Mouse (Mus musculus): ENCODE results near the gene E430018J23Rik. TPM values are rescaled to one million over a fixed set of nuclear protein-coding genes. Genes with fewer than 3 reads are reported as not detected.

Gene E430018J23Rik
- total and polyA plus RNA-seq, 3 experiments = 2.1 to 2.5 TPM; not detected in 1

GRCm38 (mm10) chr7:127402980-127403379, 9.6 kb upstream of the E430018J23Rik start:
- no peaks in the 10 kb centered on the region for H3K27me3 ChIP-seq (ENCODE audit: control insufficient read depth in 1 of 2, insufficient read depth in 2 of 2, low read length in 2 of 2)
- H3K36me3 ChIP-seq (ENCODE audit: control insufficient read depth in 1 of 2, insufficient read depth in 2 of 2, low read length in 2 of 2) = peaks cover 0 to 19% of the 10 kb centered on the region in 2 experiments; a peak in 2 of 4 replicates
- H3K4me1 ChIP-seq (ENCODE audit: control insufficient read depth in 1 of 2, insufficient read depth in 2 of 2, low read length in 2 of 2) = peaks cover 10 to 19% of the 10 kb centered on the region in 2 experiments
- H3K9ac ChIP-seq (ENCODE audit: control insufficient read depth, low read depth, low read length, poor library complexity, severe bottlenecking) = no peak overlapping the region
- no peak overlapping the region for H3K4me3 ChIP-seq (ENCODE audit: control insufficient read depth in 1 of 2, insufficient read depth in 1 of 2, low read depth in 2 of 2, low read length in 2 of 2)
- no peaks in the 10 kb centered on the region; the same call in 1 of the 2 replicates for H3K79me2 ChIP-seq (ENCODE audit: control insufficient read depth, insufficient read depth, low read length, poor library complexity)
- no peak overlapping the region for H3K27ac ChIP-seq (ENCODE audit: control insufficient read depth, low read depth, low read length)
- DNase-seq (ENCODE audit: low read depth, low spot score) = peak; percentile 40
- H3K9me3 ChIP-seq (replicated peaks; ENCODE audit: insufficient read depth, low read length) = no peaks in the 10 kb centered on the region
- TF ChIP-seq MYB (IDR thresholded peaks at IDR 0.05; ENCODE audit: low read depth, low read length) = no peak
- peak; percentile 10; the same call in 1 of the 2 replicates for TF ChIP-seq ZC3H11A (IDR thresholded peaks at IDR 0.05; ENCODE audit: low read depth, low read length)
- TF ChIP-seq BHLHE40 (IDR thresholded peaks at IDR 0.05; ENCODE audit: borderline replicate concordance, low read depth, low read length) = no peak
- no peak for TF ChIP-seq NELFE (IDR thresholded peaks at IDR 0.05; ENCODE audit: low read depth, low read length)
- peak; percentile 59 for TF ChIP-seq SMC3 (IDR thresholded peaks at IDR 0.05; ENCODE audit: low read depth, low read length)
- TF ChIP-seq ELF1 (IDR thresholded peaks at IDR 0.05; ENCODE audit: low read depth, low read length) = no peak
- peak; percentile 41 for TF ChIP-seq RAD21 (IDR thresholded peaks at IDR 0.05; ENCODE audit: low read depth, low read length)
- no peak for TF ChIP-seq USF2 (IDR thresholded peaks at IDR 0.05; ENCODE audit: borderline replicate concordance in 1 of 2, insufficient read depth in 1 of 2, low read depth in 1 of 2, low read length in 2 of 2)
- TF ChIP-seq CTCF (IDR thresholded peaks at IDR 0.05 in 2 of 3, conservative IDR thresholded peaks at IDR 0.05 in 1 of 3; ENCODE audit: control insufficient read depth in 1 of 3, insufficient read depth in 1 of 3, low read depth in 2 of 3, low read length in 3 of 3, poor library complexity in 1 of 3, severe bottlenecking in 1 of 3) = peak; percentile 24 to 51 (median 50)
- TF ChIP-seq POLR2AphosphoS2 (IDR thresholded peaks at IDR 0.05; ENCODE audit: low read length) = no peak
- no peak for TF ChIP-seq POLR2AphosphoS5 (IDR thresholded peaks at IDR 0.05; ENCODE audit: borderline replicate concordance, low read depth, low read length)

GRCm38 (mm10) chr7:127400355-127400754, 6.9 kb upstream of the E430018J23Rik start:
- Histone ChIP-seq H3K4me3 (ENCODE audit: control insufficient read depth in 1 of 2, insufficient read depth in 1 of 2, low read depth in 2 of 2, low read length in 2 of 2) (no peak overlapping the region), H3K36me3 (ENCODE audit: control insufficient read depth in 1 of 2, insufficient read depth in 2 of 2, low read length in 2 of 2) (peaks cover 0 to 14% of the 10 kb centered on the region in 2 experiments; a peak in 2 of 4 replicates), H3K79me2 (ENCODE audit: control insufficient read depth, insufficient read depth, low read length, poor library complexity) (no peaks in the 10 kb centered on the region), H3K27ac (ENCODE audit: control insufficient read depth, low read depth, low read length) (no peak overlapping the region), H3K27me3 (ENCODE audit: control insufficient read depth in 1 of 2, insufficient read depth in 2 of 2, low read length in 2 of 2) (no peaks in the 10 kb centered on the region), H3K9me3 (replicated peaks; ENCODE audit: insufficient read depth, low read length) (no peaks in the 10 kb centered on the region), H3K4me1 (ENCODE audit: control insufficient read depth in 1 of 2, insufficient read depth in 2 of 2, low read length in 2 of 2) (peaks cover 7 to 9% of the 10 kb centered on the region in 2 experiments), H3K9ac (ENCODE audit: control insufficient read depth, low read depth, low read length, poor library complexity, severe bottlenecking) (no peak overlapping the region)
- TF ChIP-seq USF1 (IDR thresholded peaks at IDR 0.05; ENCODE audit: low read depth, low read length) (no peak), TBP (IDR thresholded peaks at IDR 0.05; ENCODE audit: low read depth, low read length) (no peak), RCOR1 (IDR thresholded peaks at IDR 0.05; ENCODE audit: low read depth, low read length) (0 out of 2 replicates have a peak, but pooled peaks have one; percentile 22), ELF1 (IDR thresholded peaks at IDR 0.05; ENCODE audit: low read depth, low read length) (no peak), BHLHE40 (IDR thresholded peaks at IDR 0.05; ENCODE audit: borderline replicate concordance, low read depth, low read length) (no peak), CTCF (IDR thresholded peaks at IDR 0.05 in 2 of 3, conservative IDR thresholded peaks at IDR 0.05 in 1 of 3; ENCODE audit: control insufficient read depth in 1 of 3, insufficient read depth in 1 of 3, low read depth in 2 of 3, low read length in 3 of 3, poor library complexity in 1 of 3, severe bottlenecking in 1 of 3) (no peak), TCF12 (IDR thresholded peaks at IDR 0.05; ENCODE audit: low read depth, low read length) (peak; percentile 83), EP300 (IDR thresholded peaks at IDR 0.05; ENCODE audit: low read depth in 1 of 2, low read length in 2 of 2) (peak; percentile 68 to 86), CHD2 (IDR thresholded peaks at IDR 0.05; ENCODE audit: low read length) (no peak), RAD21 (IDR thresholded peaks at IDR 0.05; ENCODE audit: low read depth, low read length) (no peak), GATA1 (IDR thresholded peaks at IDR 0.05; ENCODE audit: low read depth, low read length) (peak; percentile 86), MYB (IDR thresholded peaks at IDR 0.05; ENCODE audit: low read depth, low read length) (no peak), TAL1 (IDR thresholded peaks at IDR 0.05; ENCODE audit: low read length) (peak; percentile 54), ETS1 (IDR thresholded peaks at IDR 0.05; ENCODE audit: low read depth, low read length) (peak; percentile 39; the same call in 1 of the 2 replicates), HCFC1 (IDR thresholded peaks at IDR 0.05; ENCODE audit: low read depth, low read length) (no peak), CHD1 (IDR thresholded peaks at IDR 0.05; ENCODE audit: low read depth, low read length) (no peak)
- DNase-seq (ENCODE audit: low read depth, low spot score) = no peak
